Mouse (Mus musculus): ENCODE results near the gene Gm49342.
"Not testable (repeated sequence)": the region's sequence is repeated elsewhere in the genome, so short reads cannot be mapped to it uniquely, and the experiment has no call there.

Gm49342 gene
- long read RNA-seq, experiment 1, partial matches to known transcripts, result 0 of 2 reads
- long read RNA-seq, experiment 1, other reads (novel, unspliced or antisense), result 2 of 2 reads
- long read RNA-seq, experiment 2, partial matches to known transcripts, result 0 of 2 reads
- long read RNA-seq, experiment 2, other reads (novel, unspliced or antisense), result 2 of 2 reads

- intact Hi-C loops (cut with DNase I), result no loop called here
Observed at GRCm38 (mm10) chr14:50943932-50944667, at the start of gene Gm49342. Gm49342 (plus strand) TSS chr14:50944517.

GRCm38 (mm10) chr14:50895407-50895806, 48.9 kb upstream of the Gm49342 start:
- intact Hi-C loops (cut with DNase I), result no loop called here

- intact Hi-C loops (cut with DNase I), result no loop called here
Observed at GRCm38 (mm10) chr14:50895985-50896746, 48.2 kb upstream of the Gm49342 start.

GRCm38 (mm10) chr14:50896747-50897373, 47.5 kb upstream of the Gm49342 start:
- intact Hi-C loops (cut with DNase I), result no loop called here

GRCm38 (mm10) chr14:50897374-50897765, 46.9 kb upstream of the Gm49342 start, which contains the start of gene Klhl33:
Klhl33 (minus strand) TSS chr14:50897507.
- intact Hi-C loops (cut with DNase I), result no loop called here

- intact Hi-C loops (cut with DNase I), result not testable (repeated sequence)
Observed at GRCm38 (mm10) chr14:50897992-50898391, 46.3 kb upstream of the Gm49342 start.

- intact Hi-C loops (cut with DNase I), result no loop called here
Observed at GRCm38 (mm10) chr14:50903973-50904827, 40.1 kb upstream of the Gm49342 start.

GRCm38 (mm10) chr14:50904828-50905129, 39.5 kb upstream of the Gm49342 start:
- intact Hi-C loops (cut with DNase I), result no loop called here

- intact Hi-C loops (cut with DNase I), result not testable (repeated sequence)
Observed at GRCm38 (mm10) chr14:50905327-50905726, 39.0 kb upstream of the Gm49342 start.

GRCm38 (mm10) chr14:50908126-50908525, 36.2 kb upstream of the Gm49342 start:
- intact Hi-C loops (cut with DNase I), result no loop called here

GRCm38 (mm10) chr14:50911356-50911755, 33.0 kb upstream of the Gm49342 start:
- intact Hi-C loops (cut with DNase I), result no loop called here

GRCm38 (mm10) chr14:50923437-50923836, 20.9 kb upstream of the Gm49342 start:
- intact Hi-C loops (cut with DNase I), result loop anchor here (10.0 kb wide), 1 partner anchor 119 kb away; the partner anchor contains the start of genes Ccnb1ip1 and Parp2

- intact Hi-C loops (cut with DNase I), result loop anchor here (10.0 kb wide), 1 partner anchor 120 kb away; the partner anchor contains the start of genes Ccnb1ip1 and Parp2
Observed at GRCm38 (mm10) chr14:50924281-50925064, 19.8 kb upstream of the Gm49342 start, which contains the start of the genes Osgep and Apex1. Osgep (minus strand) TSS chr14:50924893. Apex1 (plus strand) TSS chr14:50924968.

- intact Hi-C loops (cut with DNase I), result loop anchor here (10.0 kb wide), 1 partner anchor 121 kb away; the partner anchor contains the start of genes Ccnb1ip1 and Parp2
Observed at GRCm38 (mm10) chr14:50925111-50925920, 19.0 kb upstream of the Gm49342 start.

GRCm38 (mm10) chr14:50927366-50927765, 17.0 kb upstream of the Gm49342 start:
- intact Hi-C loops (cut with DNase I), result loop anchor here (10.0 kb wide), 1 partner anchor 123 kb away; the partner anchor contains the start of genes Ccnb1ip1 and Parp2

- intact Hi-C loops (cut with DNase I), result loop anchor here (5.0 to 10.0 kb wide), 2 partner anchors 58 to 125 kb away; partner anchors contain the start of genes Ccnb1ip1, Parp2 and Tep1
Observed at GRCm38 (mm10) chr14:50929951-50930350, 14.4 kb upstream of the Gm49342 start.

GRCm38 (mm10) chr14:50930377-50930753, 14.0 kb upstream of the Gm49342 start:
- intact Hi-C loops (cut with DNase I), result loop anchor here (5.0 kb wide), 1 partner anchor 58 kb away; the partner anchor contains the start of gene Tep1

- intact Hi-C loops (cut with DNase I), result loop anchor here (5.0 kb wide), 1 partner anchor 59 kb away; the partner anchor contains the start of gene Tep1
Observed at GRCm38 (mm10) chr14:50930754-50931492, 13.4 kb upstream of the Gm49342 start, which contains the start of the genes Pip4p1 and Pnp. Pip4p1 (minus strand) TSS chr14:50930856. Pnp (plus strand) TSS chr14:50931082.
